Mouse (Mus musculus) common myeloid progenitor, adult 5-6 weeks (primary cell): ENCODE measurements at regions not wholly inside any gene's neighbourhood (a gene's known extent, or its start where the extent isn't known, plus 50 kb on each side); places are given as distances from the start of the nearest gene placed in this dataset.

Experiments
- ATAC-seq: replicated peaks from 2 replicates; pipeline ENCODE4 v1.8.0; 2016; ENCODE audit warnings: low read depth, mild to moderate bottlenecking, moderate TSS enrichment, inconsistent platforms; ENCODE audit not compliant: poor library complexity, severe bottlenecking

DNA sequence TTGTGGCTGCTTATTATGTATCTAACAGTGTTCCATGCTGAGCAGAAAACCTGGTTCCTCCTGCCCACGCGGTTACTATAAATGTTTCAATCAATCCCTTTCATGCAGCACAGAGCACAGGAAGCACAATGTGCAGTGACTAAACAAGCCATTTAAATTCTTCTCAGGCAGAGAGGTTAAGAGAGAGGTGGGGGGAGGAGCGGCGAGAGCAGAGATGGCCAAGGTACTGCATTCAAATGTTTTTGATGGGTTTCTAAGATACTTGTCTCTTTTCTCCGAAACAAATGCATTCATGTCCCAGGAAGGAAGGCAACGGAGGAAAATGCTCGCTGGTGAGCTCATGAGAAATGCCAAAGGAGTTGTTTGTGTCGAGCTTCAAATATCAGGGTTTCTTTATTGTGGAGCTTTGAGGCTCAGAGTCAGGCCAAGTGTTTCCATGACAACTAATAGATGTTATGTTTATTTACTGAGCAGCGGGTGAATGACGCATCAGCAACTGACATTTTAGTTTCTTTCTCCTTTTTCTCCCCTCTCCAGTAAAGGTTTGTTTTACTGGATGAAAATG, 122.8 kb upstream of the Npvf start:
- ATAC-seq: no peak

DNA sequence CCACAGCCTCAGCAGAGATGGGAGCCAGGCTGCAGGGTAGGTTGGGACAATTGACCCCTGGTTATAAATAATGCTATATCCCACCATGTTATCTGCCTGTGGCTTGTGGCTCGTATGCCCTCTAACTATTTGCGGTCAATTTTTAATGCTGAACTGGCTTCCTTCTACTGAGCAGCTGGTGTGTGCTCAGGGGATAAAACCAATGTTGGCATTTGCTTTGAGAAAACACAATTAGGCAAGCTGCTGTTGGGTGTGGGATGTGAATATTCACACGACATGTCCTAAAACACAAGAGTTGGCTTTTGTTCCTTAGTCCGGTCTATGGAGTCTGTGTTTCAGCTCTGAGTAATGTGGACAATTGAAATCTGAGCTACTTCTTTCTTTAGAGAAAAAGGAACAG, 123.6 kb upstream of the Npvf start:
- ATAC-seq: no peak

DNA sequence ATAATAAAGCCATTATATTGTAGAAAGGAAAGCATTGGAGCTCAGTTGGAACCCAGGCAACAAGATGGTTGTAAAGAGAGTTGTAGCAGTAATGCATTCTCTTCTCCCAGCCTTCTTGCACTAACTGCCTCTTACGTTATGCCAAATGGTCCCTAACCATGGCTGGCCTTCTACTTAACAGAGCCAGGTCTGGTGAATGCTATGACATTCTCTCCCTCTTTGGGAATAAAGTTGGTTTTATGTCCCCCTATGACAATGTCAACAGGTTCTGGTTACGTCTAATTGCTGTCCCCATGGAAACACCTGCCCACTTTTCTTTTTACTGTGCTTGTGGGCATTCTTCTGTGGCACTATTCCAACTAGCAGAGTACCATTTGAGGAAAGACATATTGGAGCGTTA, 126.4 kb upstream of the Npvf start:
- ATAC-seq: no peak

DNA sequence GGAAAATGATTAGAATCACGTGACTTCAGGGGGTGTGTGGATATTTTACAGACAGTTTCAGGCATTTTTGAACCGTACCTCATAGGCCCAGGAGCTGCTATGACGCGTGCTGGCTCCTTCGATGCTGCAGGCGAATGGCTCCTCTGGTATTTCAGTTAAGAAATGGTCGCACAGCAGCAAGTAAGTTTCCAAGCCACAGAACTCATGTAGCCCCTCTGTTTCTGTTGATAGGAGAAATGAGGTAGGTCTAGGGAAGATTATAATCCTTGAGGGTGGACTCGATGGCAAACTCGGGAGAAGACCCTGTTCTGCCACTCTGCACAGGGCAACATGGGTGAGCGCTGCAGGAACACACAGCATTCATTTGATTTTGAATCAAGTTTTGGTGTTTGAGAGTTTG, 127.0 kb upstream of the Npvf start:
- no peak for ATAC-seq

DNA sequence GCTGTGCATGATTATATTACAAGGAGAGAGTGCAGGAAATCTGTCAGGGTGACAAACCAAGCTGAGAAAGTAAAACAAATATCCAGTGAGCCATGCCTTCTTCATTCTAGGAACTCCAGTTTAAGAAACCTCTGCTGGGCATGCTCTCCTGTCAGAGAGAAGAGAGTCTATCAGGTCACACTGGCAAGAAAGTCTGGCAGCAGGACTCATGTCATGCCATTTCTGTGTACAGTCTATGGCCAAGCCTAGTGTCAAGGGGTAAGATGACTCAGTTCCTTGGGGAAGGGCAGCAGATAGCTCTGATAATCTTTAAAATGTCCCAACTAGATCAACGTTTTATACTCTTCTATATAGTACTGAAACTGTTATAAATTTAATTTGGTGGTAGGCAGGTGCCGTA, 128.0 kb upstream of the Npvf start:
- no peak for ATAC-seq

DNA sequence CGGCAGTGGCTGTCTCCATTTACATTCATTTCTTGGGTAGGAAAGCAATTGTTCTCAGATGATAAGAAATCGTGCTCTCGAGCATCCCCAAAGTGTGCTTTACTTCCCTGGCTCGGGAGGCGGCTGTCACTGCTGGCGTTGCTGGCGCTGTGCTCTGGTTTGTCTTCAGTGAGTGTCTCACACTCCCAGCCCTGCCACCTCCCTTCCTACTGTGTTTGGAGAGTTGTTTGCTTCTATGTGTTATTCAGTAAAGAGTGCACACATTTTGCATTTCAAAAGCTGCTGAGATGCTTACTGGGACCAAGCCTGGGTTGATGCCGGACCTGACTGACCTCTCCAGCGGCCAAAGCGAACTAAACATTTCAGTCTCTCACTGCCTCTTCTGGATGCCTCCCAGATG, 129.3 kb upstream of the Npvf start:
- no peak for ATAC-seq

DNA sequence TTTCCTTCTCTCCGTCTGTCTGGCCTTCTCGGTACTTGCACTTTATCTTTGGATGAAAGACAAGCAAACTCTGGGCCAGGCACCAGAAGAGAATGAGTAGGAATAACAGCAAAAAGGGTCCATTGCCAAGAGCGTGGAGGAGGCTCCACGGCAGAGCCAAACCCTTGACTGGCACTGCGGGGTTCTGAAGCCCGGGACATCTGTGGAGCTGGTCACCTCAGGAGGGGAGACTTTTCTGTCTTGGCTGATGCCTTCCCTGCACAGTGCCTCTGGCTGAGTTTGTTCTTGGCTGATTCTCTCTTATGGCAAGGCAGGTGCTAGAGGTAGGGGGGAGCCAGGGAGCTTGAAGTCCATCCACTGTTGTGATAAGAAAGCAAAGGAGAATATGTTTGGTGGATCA, 130.1 kb upstream of the Npvf start:
- ATAC-seq: no peak

DNA sequence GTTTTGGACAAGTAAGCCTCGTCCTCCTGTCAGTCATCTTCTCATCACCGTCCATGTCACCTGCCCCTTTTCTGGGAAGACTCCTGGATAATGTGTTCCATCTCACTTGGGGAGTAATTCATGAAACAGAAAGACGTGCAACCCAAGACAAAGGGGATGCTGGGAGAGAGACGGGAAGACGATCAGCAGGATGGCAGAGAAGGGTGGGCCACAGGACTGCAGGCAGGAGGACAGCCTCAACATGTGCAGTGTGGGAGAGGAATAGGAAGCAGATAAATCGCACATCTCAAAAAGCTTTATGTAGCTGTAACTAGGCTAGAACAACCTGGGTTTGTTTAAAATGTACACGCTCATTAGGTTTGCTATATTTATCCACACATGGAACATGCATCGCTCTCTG, 133.4 kb upstream of the Npvf start:
- ATAC-seq: no peak

DNA sequence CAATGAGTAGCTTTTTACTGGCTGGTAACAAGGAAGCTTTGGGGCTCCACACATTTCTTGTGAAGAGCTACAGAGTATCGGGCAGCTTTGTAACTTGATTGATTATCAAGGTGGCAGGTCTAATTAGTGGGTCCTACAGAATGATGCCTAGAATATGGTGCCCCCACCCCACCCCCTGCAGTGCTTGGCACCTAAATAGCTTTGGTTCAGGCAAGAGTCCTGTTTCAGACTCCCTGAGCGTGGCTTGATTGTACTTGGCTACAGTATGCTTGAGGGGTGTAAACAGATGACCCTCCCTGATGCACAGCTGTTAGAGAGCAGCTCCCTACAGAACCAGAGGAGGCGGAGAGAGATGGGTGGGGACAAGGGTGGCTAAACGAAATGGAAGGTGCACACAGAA, 145.7 kb upstream of the Npvf start:
- ATAC-seq: no peak

DNA sequence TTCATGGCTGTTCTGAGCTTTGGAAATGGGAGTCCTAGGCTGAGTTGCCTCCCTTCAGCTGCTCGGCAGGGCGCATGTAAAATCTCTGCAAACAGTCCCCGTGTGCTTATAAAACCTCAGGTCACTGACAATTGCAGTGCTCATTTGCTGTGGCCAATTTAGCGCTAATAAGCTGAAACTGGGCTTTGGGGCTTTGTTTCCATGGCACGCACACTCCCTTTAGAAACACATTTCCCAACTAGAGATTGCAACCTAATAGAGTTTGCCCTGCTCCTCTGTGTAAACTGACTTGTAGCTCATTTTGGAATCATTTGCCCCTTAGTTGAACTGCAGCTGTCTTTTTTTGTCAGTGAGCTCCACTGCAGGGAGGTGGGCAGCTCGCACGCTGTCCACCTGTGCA, 148.7 kb upstream of the Npvf start:
- ATAC-seq: no peak

DNA sequence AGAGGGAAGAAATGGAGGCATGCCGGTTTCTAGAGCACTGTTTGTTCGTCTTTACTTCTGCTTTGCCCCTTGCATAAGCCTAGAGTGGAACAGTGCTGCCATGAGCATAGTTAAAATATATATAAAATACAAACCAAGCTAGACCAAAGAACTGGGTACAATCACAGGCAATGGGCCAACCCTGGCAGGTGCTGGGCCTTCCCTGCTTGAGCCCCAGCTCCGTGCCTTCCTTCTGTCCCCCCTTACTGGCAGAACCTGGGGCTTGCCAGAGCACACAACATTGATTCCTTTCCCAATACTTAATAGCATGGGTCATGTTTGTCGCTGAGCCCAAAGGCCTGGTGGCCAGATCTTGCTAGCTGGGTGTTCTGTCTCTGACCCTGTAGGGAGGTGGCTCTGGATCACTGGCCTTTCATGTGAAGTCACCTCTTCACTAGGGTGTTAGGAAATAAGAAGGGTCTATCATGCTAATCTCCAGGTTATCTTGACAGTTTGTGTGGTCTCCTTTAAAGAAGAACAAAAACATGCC, 150.3 kb upstream of the Npvf start:
- no peak for ATAC-seq

DNA sequence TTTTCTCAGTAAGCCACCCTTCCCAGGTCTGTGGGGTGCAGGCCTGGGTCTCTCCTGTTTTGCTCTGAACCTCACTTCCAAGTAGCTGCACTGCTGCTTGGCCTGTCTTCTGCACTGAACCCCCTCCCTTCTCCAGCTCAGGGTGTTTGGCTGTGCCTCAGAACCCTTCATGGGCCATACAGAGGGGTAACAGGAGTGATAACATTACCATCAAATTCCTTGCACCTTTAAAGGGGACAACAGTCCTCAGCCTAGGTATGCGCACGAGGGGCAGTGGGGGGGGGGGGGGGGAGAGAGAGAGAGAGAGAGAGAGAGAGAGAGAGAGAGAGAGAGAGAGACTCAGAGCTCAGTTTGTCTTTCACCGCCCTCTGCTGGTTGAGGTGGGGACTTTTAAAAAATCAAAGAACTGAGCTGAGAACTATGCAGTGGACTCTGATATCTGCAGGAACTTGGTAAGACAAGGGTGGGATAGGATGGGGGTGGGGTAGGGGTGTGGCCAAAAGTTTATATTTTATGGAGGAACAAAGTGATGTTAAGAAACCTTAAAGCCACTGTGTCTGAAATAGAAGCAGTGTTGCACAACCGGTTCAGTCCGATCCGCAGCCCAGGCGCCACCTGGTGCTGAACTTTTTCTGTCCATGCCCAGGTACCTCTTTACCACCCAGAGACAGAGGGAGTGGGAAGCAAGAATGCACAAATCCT, 152.3 kb upstream of the Npvf start:
- ATAC-seq: peak; percentile 63; the same call in 1 of the 2 replicates

DNA sequence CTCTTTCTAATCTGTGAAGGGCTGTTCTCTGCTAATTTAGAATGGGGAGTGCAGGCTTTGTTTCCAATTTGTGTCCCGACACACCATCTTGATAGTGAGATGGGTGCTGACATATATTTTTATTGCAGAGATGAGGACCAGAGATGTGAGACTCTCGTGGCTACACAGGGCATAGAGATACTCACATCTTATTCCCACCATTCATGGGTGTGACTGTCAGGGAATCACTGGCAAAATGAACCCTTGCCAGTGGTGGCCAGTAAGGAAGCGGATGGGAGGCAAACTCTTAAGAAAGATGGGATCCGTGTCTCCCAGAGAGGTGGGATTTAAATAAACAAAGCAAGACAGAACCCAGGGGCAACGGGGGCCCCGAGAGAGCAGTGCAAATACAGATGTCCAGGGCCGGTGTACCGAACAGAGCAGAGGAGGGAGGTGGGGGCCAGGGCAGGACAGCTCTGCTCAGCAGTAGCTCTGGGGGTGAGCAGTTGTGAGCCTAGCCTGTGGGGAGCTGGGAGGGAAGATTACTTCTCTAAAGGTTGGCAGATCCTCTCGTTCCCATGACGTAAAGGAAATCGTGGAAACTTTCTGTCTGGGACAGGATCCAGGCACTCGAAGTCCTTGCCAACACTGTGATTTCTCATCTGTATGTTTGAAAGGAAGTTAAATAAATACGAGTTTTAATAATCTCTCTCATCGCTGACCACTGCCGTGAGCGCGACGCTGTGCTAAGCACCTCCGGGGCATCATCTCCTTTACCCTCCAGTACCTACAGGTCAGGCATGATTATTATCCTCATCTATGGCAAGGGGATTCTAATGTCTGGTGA, 153.2 kb upstream of the Npvf start:
- ATAC-seq: no peak

DNA sequence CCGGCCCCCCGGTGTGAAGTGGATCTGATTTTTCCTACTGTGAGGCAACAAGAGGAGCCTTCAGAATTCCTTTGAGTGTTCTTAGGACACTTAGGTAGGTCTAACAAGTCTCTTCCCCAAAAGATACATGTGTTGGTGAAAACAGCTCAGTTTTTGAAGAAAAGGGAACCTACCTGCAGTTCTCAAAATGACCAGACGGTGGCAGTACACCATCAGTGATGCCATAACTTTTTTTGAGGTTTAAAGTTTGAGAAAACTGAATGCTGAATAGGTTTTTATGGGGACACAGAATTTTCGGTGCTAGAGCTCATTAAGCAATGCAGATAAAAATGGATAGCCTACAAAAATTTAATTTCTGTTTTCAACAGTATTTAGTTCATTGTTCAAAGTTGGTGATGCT, 153.9 kb upstream of the Npvf start:
- ATAC-seq: peak; percentile 58; the same call in 1 of the 2 replicates

DNA sequence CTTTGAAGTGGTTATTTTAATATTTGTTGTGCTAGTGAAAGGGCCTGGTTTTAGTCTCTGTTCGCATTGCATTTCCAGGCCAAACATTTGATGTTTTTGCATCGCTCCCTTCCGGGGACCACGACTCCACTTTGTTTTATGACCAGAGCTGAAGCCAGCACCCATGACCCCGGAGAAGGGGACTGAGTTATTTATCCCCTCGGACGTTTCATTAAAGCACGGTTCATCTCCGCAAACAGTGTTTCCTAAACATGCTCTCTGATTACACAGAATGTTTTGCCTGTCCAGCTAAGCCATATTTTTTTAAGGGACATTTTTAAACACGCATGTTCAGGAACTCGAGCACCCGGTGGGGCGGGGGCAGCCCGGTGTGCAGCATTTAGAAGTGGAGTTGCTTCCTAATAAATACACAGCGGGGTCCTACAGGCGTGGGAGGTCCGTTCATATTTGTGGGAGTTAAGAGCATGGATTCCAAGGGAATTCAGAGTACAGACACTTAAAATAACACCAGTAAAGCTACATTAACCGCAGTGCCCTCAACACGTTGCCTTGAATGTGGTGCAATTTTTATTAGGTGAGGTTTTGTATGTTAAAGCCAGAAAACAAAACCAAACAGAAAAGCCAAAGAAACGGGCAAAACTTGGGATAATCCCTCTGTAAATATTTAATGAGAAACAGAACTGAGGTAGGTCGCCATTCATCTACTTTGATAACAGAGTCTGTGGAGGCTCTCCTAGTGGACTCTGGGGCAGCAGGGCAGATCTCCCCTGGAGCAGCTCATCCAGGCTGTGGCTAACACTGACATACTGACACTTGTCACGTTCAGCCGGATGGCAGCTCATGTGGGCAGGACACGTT, 154.8 kb upstream of the Npvf start:
- no peak for ATAC-seq

DNA sequence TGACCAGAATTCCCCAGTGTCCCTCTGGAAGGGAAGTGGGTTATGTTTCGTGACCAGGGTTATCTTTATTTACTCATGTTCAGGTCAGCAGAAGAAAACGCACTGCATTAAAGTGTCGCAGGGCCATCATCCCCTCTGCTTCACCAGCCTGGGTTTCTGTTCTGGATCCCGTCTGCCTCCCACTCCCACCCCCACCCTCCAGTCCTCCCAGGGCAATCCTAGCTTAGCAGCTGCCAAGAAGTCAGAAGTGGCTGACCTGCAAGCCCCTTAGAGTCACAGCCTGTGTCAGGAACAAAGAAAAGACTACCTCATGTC, 155.4 kb upstream of the Npvf start:
- ATAC-seq: no peak

DNA sequence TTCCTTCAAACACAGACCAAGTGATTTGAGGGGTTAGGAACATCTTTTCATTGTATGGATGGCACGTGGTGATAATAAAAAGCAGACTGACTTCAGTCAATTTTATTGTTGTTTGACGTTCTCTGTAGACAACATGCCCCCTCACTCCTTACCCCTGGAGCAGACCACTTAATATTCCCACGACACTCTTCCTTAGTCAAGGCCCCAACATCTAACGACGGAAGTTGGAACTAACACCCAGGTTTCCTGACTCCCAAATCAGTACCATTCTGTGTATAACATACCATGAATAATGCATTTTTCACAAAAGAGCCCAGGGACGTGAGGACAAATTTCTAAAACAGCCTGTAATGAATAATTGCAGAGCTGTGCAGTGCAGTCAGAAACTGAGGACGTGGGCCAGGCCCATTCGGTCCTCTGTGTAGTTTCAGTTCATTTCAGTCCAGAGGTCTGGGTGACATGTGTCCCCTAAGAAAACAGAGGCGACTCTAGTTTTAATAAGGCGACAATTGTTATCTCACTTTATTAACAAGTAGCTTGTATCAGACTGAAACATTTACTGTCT, 160.8 kb upstream of the Npvf start:
- no peak for ATAC-seq

DNA sequence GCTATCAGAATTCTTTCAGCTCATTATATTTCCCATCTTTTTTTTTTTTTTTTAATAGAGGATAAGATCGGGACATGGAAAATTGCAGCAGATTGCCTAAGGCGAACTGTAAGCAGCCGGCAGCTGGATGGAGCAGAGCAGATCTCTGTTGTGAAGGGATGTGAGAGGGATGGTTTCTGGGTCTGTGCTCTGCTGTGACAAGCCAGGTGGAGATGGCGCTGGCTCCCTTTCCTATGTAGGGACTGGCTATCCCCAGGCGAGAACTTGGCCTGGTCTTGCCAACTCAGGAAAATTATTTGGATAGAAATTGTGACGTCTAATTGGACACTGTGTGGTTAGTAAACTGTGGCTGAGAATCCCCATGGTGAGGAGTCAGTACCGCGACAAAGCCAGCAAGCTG, 161.3 kb upstream of the Npvf start:
- ATAC-seq: no peak

DNA sequence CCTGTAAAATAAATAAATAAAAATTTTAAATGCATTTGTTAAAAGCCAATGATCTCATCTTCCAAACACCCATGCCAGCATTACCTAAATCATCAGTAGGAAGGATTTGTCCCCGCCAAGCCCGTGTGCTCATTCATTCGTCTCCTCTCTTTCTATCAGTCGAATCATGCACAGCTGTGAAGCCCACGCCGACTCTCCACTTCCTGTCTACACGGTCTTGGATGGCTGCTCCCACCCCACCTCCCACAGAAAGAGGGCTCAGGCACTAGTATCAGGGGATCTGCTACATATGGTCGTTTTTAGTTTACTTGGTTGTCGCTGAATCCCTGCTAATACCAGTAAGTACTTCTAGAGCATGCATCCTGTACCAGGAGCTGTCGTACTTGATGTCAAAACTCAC, 163.2 kb upstream of the Npvf start:
- ATAC-seq: no peak

DNA sequence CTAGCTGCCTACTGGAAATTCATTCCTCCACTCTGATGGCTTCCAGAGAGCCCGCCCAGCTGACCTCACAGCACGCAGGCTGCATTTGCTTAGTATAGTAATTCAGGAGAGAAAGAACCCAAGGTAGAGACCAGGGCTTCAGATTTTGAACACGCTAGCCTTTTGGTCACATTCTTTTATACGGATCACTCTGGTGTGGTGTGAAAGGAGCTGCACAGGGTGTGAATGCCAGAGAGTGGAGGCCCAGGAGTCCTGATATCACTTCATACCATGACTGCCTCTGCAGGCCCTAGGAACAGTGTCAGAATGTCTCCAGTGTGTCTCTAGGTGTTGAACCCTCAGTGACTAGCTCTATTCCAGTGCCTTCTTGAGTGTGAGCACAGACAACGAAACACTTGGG, 164.2 kb upstream of the Npvf start:
- ATAC-seq: no peak
